Mouse (Mus musculus) myocyte (in vitro differentiated cells): Measurements from ENCODE around the gene Dab2.

Source experiments
- CEBPB ChIP-seq: IDR thresholded peaks from 2 replicates; pipeline ENCODE4 v1.6.1; 2011; ENCODE audit warnings: mild to moderate bottlenecking, moderate library complexity; ENCODE audit not compliant: poor library complexity, insufficient read depth, severe bottlenecking
- E2F4 ChIP-seq: IDR thresholded peaks from one replicate; pipeline ENCODE4 v1.6.1; 2011; ENCODE audit warnings: mild to moderate bottlenecking, control low read depth, moderate library complexity; ENCODE audit not compliant: insufficient read depth
- MAX ChIP-seq: IDR thresholded peaks from one replicate; pipeline ENCODE4 v1.6.1; 2011; ENCODE audit warnings: low read depth, mild to moderate bottlenecking, control low read depth
- MYOD1 ChIP-seq, 3 experiments: IDR thresholded peaks; one replicate each; pipeline ENCODE4 v1.6.1; 2011; ENCODE audit warnings: control low read depth in 2 of 3, low read depth in 2 of 3, mild to moderate bottlenecking in 2 of 3, moderate library complexity in 1 of 3; ENCODE audit not compliant: insufficient read length in 2 of 3, control insufficient read depth in 1 of 3
- MYOG ChIP-seq, 3 experiments: IDR thresholded peaks; one replicate each; pipeline ENCODE4 v1.6.1; 2011; ENCODE audit warnings: control low read depth in 2 of 3, low read depth in 2 of 3, mild to moderate bottlenecking in 2 of 3; ENCODE audit not compliant: insufficient read length in 2 of 3, control insufficient read depth in 1 of 3, insufficient read depth in 1 of 3
- POLR2A ChIP-seq: IDR thresholded peaks from one replicate; pipeline ENCODE4 v1.6.1; 2011; ENCODE audit warnings: low read depth, mild to moderate bottlenecking, control low read depth, moderate library complexity; ENCODE audit not compliant: insufficient read length
- POLR2AphosphoS2 ChIP-seq: IDR thresholded peaks from one replicate; pipeline ENCODE4 v1.6.1; 2011; ENCODE audit warnings: low read depth, control low read depth; ENCODE audit not compliant: insufficient read length
- REST ChIP-seq: IDR thresholded peaks from one replicate; pipeline ENCODE4 v1.6.1; 2011; ENCODE audit warnings: mild to moderate bottlenecking, control low read depth, moderate library complexity; ENCODE audit not compliant: insufficient read depth, insufficient read length
- SRF ChIP-seq: IDR thresholded peaks from one replicate; pipeline ENCODE4 v1.6.1; 2011; ENCODE audit warnings: low read depth; ENCODE audit not compliant: control insufficient read depth, insufficient read length

- no peak for TF ChIP-seq SRF
- TF ChIP-seq POLR2A = no peak
- no peak for TF ChIP-seq E2F4
- TF ChIP-seq POLR2AphosphoS2 = no peak
- TF ChIP-seq REST = no peak
- TF ChIP-seq MYOG (IDR thresholded peaks at IDR 0.05; ENCODE audit: control insufficient read depth in 1 of 3, insufficient read depth in 1 of 3, insufficient read length in 2 of 3, low read depth in 2 of 3) = no peak
- TF ChIP-seq MYOD1 (IDR thresholded peaks at IDR 0.05; ENCODE audit: control insufficient read depth in 1 of 3, insufficient read length in 2 of 3, low read depth in 2 of 3) = no peak
- no peak for TF ChIP-seq CEBPB
- no peak for TF ChIP-seq MAX
Measured at GRCm38 (mm10) chr15:6310417-6310816, 10.8 kb downstream of the Dab2 start.
